Mouse (Mus musculus) heart, postnatal 0 days (tissue): ENCODE results near the gene Olfr469. TPM values are rescaled to one million over a fixed set of nuclear protein-coding genes. Genes with fewer than 3 reads are reported as not detected.
"Not testable (repeated sequence)": the region's sequence is repeated elsewhere in the genome, so short reads cannot be mapped to it uniquely, and the experiment has no call there.

Experiments used
- ATAC-seq: fragments of 200-750 bp; cut with Nextera tagmentation; 2 replicates; pipeline ENCODE4 v1.8.0; 2017; ENCODE audit warnings: low read depth, moderate number of reproducible peaks, moderate library complexity; ENCODE audit not compliant: insufficient read depth
- DNase-seq: peaks from one replicate; pipeline ENCODE4 v3.0.0-alpha.2; 2016; ENCODE audit warnings: low spot score
- H3K27ac ChIP-seq: fragments of 300-500 bp; sonication (generic); 2 replicates; pipeline ENCODE4 v1.5.1; 2014; ENCODE audit warnings: low read depth, mild to moderate bottlenecking
- H3K27me3 ChIP-seq: fragments of 300-500 bp; sonication (generic); 2 replicates; pipeline ENCODE4 v1.6.1; 2014; ENCODE audit warnings: low read length, mixed read lengths; ENCODE audit not compliant: control insufficient read depth, insufficient read depth
- H3K36me3 ChIP-seq: fragments of 300-500 bp; sonication (generic); replicated peaks from 2 replicates; pipeline ENCODE4 v1.6.1; 2014; ENCODE audit warnings: low read length, mixed read lengths; ENCODE audit not compliant: control insufficient read depth, insufficient read depth
- H3K4me1 ChIP-seq: fragments of 300-500 bp; sonication (generic); 2 replicates; pipeline ENCODE4 v1.6.1; 2014; ENCODE audit warnings: antibody characterized with exemption; ENCODE audit not compliant: control insufficient read depth, insufficient read depth
- H3K4me2 ChIP-seq: fragments of 300-500 bp; sonication (generic); 2 replicates; pipeline ENCODE4 v1.6.1; 2014; ENCODE audit warnings: low read depth, mild to moderate bottlenecking, low read length, moderate library complexity
- H3K4me3 ChIP-seq: fragments of 300-500 bp; sonication (generic); 2 replicates; pipeline ENCODE4 v1.5.1; 2014; ENCODE audit warnings: low read depth, low read length
- H3K9ac ChIP-seq: fragments of 300-500 bp; sonication (generic); replicated peaks from 2 replicates; pipeline ENCODE4 v1.6.1; 2014; ENCODE audit warnings: low read depth, low read length, mixed read lengths
- H3K9me3 ChIP-seq: fragments of 300-500 bp; sonication (generic); replicated peaks from 2 replicates; pipeline ENCODE4 v1.6.1; 2016; ENCODE audit warnings: low read length; ENCODE audit not compliant: control insufficient read depth
- CTCF ChIP-seq: IDR thresholded peaks from 2 replicates; pipeline ENCODE4 v1.5.1; 2016; ENCODE audit warnings: antibody characterized with exemption, control low read depth, low read depth
- EP300 ChIP-seq: IDR thresholded peaks from 2 replicates; pipeline ENCODE4 v1.6.1; 2016; ENCODE audit warnings: antibody characterized with exemption, low read depth
- WGBS: fragments of 180-500 bp; shearing (Covaris S2); extraction: QIAGEN DNeasy Blood & Tissue Kit; methylation state at CpG from one replicate; pipeline ENCODE4 v1.1.7; 2014; 5-methylcytosine and 5-hydroxymethylcytosine counted together
- polyA plus RNA-seq: library from polyadenylated mRNA; unstranded; fragments of >200 nt; fragmentation: Nextera tagmentation; extraction: Ambion mirVana; gene quantifications from 2 replicates; pipeline ENCODE4 v1.2.1, GENCODE M21; 2015
- total RNA-seq: library from RNA; depleted of rRNA; stranded (reverse); fragments of >200 nt; gene quantifications from 2 replicates; pipeline ENCODE4 v1.2.3, GENCODE M21; 2014; ENCODE audit warnings: low replicate concordance; rRNA removed

Olfr469 gene
- not detected in 2 replicates for total RNA-seq
- polyA plus RNA-seq, result not detected in 2 replicates

DNA sequence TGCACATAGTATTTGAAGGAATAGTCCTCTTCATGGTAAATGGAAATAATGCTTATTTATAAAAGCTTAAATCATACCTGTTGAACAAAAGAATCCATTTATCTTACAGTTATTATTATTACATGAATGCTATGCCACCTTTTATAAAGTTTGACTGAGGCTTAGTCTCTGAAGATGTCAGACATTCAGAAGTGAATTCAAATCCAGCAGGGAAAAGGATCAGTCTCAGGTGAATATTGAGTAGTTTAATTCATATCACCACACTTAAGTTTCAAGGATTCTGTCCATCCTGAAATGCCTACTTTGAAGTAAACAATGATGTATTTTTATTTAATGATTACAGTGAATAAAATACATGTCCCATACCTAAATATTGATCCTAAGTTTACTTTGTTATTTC lies at the start of gene Olfr469:
Gene Olfr469, minus strand, starts transcription at position 101 of the 400 bp plus-strand sequence.
- not testable (repeated sequence) for ATAC-seq, H3K36me3 ChIP-seq, H3K4me2 ChIP-seq, DNase-seq, H3K4me3 ChIP-seq, H3K9me3 ChIP-seq, H3K4me1 ChIP-seq, H3K27ac ChIP-seq, H3K27me3 ChIP-seq, H3K9ac ChIP-seq

DNA sequence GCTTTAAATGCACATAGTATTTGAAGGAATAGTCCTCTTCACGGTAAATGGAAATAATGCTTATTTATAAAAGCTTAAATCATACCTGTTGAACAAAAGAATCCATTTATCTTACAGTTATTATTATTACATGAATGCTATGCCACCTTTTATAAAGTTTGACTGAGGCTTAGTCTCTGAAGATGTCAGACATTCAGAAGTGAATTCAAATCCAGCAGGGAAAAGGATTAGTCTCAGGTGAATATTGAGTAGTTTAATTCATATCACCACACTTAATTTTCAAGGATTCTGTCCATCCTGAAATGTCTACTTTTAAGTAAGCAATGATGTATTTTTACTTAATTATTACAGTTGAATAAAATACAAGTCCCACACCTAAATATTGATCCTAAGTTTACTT lies 22.0 kb upstream of the Olfr469 start, which contains the start of gene Olfr470:
Gene Olfr470, minus strand, starts transcription at position 101 of the 400 bp plus-strand sequence.
- ATAC-seq, H3K4me2 ChIP-seq, H3K27ac ChIP-seq, H3K9me3 ChIP-seq, H3K9ac ChIP-seq, H3K4me1 ChIP-seq, H3K4me3 ChIP-seq, DNase-seq, H3K27me3 ChIP-seq, H3K36me3 ChIP-seq: not testable (repeated sequence)
- 58% methylated on average over 1 of the region's 1 CpGs for WGBS

DNA sequence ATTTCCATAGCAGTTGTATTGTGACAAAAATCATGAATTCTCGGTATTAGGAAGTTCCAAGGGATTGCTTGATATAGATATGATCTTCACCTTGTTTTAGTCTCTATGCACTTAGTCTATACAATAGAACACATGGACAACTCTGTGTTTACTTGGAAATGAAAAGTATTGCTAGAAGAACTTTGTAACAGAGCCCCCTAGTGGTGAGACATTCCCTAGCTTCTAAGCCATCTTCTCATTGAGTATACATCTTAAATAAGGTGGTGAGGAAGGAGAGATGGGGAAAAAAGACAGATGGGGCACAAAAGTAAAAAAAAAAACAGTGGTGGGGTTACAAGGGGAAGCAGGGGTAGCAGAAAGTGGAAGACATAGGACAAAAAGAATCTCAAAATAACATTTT lies 16.4 kb upstream of the Olfr469 start:
- Histone ChIP-seq H3K27ac (no peak overlapping the region), H3K9me3 (no peaks in the 10 kb centered on the region), H3K36me3 (no peaks in the 10 kb centered on the region), H3K4me1 (no peaks in the 10 kb centered on the region), H3K9ac (no peak overlapping the region), H3K4me3 (no peak overlapping the region), H3K4me2 (no peak overlapping the region), H3K27me3 (no peaks in the 10 kb centered on the region)
- 59% methylated on average over 1 of the region's 1 CpGs for WGBS
- no peak for TF ChIP-seq EP300
- TF ChIP-seq CTCF, result peak; percentile 37
- ATAC-seq (no peak), DNase-seq (no peak)

DNA sequence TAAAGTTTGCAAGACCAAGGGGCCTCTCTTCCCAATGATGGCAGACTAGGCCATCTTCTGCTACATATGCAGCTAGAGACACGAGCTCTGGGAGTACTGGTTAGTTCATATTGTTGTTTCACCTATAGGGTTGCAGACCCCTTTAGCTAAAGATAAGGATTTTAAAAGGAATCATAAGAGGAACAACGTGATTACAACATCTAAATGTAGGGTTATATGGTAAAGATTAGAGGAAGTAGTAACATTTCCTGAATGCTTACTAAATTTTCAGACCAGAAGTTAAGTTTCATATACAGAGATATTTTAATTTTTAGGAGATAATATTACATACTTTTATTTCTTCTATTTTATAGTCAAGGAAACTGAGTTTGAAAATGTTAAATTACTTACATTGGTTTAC lies 1.5 kb downstream of the Olfr469 start:
- WGBS, result 42% methylated on average over 2 of the region's 2 CpGs
- not testable (repeated sequence) for H3K27me3 ChIP-seq, DNase-seq, H3K27ac ChIP-seq, H3K9me3 ChIP-seq, H3K9ac ChIP-seq, H3K4me1 ChIP-seq, H3K4me3 ChIP-seq, H3K36me3 ChIP-seq, ATAC-seq, H3K4me2 ChIP-seq

DNA sequence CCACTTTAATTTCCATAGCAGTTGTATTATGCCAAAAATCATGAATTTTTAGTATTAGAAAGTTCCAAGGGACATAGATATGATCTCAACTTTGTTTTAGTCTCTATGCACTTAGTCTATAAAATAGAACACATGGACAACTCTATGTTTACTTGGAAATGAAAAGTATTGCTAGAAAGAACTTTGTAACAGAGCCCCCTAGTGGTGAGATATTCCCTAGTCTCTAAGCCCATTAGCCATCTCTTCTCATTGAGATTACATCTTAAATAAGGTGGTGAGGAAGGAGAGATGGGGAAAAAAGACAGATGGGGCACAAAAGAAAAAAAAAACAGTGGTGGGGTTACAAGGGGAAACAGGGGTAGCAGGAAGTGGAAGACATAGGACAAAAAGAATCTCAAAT lies 5.9 kb downstream of the Olfr469 start:
- no peak overlapping the region for H3K27ac ChIP-seq
- no peak overlapping the region for H3K9ac ChIP-seq
- H3K4me3 ChIP-seq, result no peak overlapping the region
- peak; percentile 9 for TF ChIP-seq CTCF
- no peak for TF ChIP-seq EP300
- no peaks in the 10 kb centered on the region for H3K27me3 ChIP-seq
- H3K4me1 ChIP-seq, result no peaks in the 10 kb centered on the region
- DNase-seq, result no peak
- H3K9me3 ChIP-seq, result no peaks in the 10 kb centered on the region
- H3K36me3 ChIP-seq, result no peaks in the 10 kb centered on the region
- ATAC-seq, result no peak
- no peak overlapping the region for H3K4me2 ChIP-seq

DNA sequence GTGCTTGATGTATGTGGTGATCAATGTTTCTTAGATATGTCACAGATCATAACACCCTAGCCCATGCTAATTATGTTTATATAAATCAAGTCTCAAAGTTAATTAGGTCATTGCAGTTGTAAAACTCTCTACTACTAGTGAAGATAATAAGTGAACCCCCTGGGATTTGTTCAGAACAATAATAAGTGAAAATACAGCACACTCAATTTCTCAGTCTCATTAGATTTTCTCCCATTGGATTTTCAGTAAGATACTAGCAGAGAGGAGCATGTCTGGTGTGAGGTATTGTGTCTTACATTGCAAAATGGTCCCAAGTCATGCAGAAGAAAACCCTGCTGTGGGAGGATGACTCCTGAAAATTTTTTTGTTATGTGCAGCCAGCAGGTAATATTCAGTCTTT lies 13.4 kb downstream of the Olfr469 start, which contains the start of gene Olfr467:
Gene Olfr467, plus strand, starts transcription at position 301 of the 400 bp plus-strand sequence.
- Histone ChIP-seq H3K9ac (no peak within 1 kb of the TSS), H3K4me1 (no peaks in the 10 kb centered on the region), H3K27me3 (no peaks in the 10 kb centered on the region), H3K36me3 (no peaks in the 10 kb centered on the region), H3K4me2 (no peak within 1 kb of the TSS), H3K4me3 (no peak within 1 kb of the TSS), H3K27ac (no peak within 1 kb of the TSS), H3K9me3 (0 out of 2 replicates have a peak, but pooled peaks cover 5% of the 10 kb centered on the region)
- no peak for ATAC-seq
- no peak for DNase-seq
- TF ChIP-seq EP300 (no peak), CTCF (no peak)
